Mouse (Mus musculus) forebrain, embryonic 14.5 days (tissue): ENCODE measurements around the gene Serpine1. TPM values are rescaled to one million over a fixed set of nuclear protein-coding genes. Genes with fewer than 3 reads are reported as not detected.

Experiments
- ATAC-seq: fragments of 200-750 bp; cut with Nextera tagmentation; 2 replicates; pipeline ENCODE4 v1.8.0; 2017; ENCODE audit warnings: mild to moderate bottlenecking, moderate library complexity
- DNase-seq: peaks from one replicate; pipeline ENCODE4 v3.0.0-alpha.2; 2015; ENCODE audit warnings: low spot score
- H3K27ac ChIP-seq: fragments of 300-500 bp; sonication (generic); 2 replicates; pipeline ENCODE4 v1.5.1; 2014; ENCODE audit warnings: low read depth, mild to moderate bottlenecking, control low read depth, low read length, moderate library complexity
- H3K27me3 ChIP-seq: fragments of 300-500 bp; sonication (generic); replicated peaks from 2 replicates; pipeline ENCODE4 v1.6.1; 2014; ENCODE audit warnings: low read length, control low read depth, mixed read lengths; ENCODE audit not compliant: control insufficient read depth, insufficient read depth
- H3K36me3 ChIP-seq: fragments of 300-500 bp; sonication (generic); 2 replicates; pipeline ENCODE4 v1.6.1; 2014; ENCODE audit warnings: low read length, control low read depth; ENCODE audit not compliant: control insufficient read depth, insufficient read depth
- H3K4me1 ChIP-seq: fragments of 300-500 bp; sonication (generic); 2 replicates; pipeline ENCODE4 v1.6.1; 2014; ENCODE audit warnings: antibody characterized with exemption, low read length, control low read depth; ENCODE audit not compliant: control insufficient read depth, insufficient read depth
- H3K4me2 ChIP-seq: fragments of 300-500 bp; sonication (generic); 2 replicates; pipeline ENCODE4 v1.6.1; 2014; ENCODE audit warnings: mild to moderate bottlenecking, control low read depth, low read length
- H3K4me3 ChIP-seq: fragments of 300-500 bp; sonication (generic); 2 replicates; pipeline ENCODE4 v1.5.1; 2014; ENCODE audit warnings: low read depth, low read length, control low read depth
- H3K9ac ChIP-seq: fragments of 300-500 bp; sonication (generic); 2 replicates; pipeline ENCODE4 v1.6.1; 2014; ENCODE audit warnings: mild to moderate bottlenecking, low read length, control low read depth, moderate library complexity
- H3K9me3 ChIP-seq: fragments of 300-500 bp; sonication (generic); replicated peaks from 2 replicates; pipeline ENCODE4 v1.6.1; 2016; ENCODE audit warnings: low read length, control low read depth, mixed read lengths; ENCODE audit not compliant: control insufficient read depth
- WGBS: fragments of 180-500 bp; shearing (Covaris S2); extraction: QIAGEN DNeasy Blood & Tissue Kit; methylation state at CpG from one replicate; pipeline ENCODE4 v1.1.7; 2014; 5-methylcytosine and 5-hydroxymethylcytosine counted together
- polyA plus RNA-seq: library from polyadenylated mRNA; unstranded; fragments of >200 nt; fragmentation: Nextera tagmentation; extraction: Ambion mirVana; gene quantifications from 2 replicates; pipeline ENCODE4 v1.2.1, GENCODE M21; 2014

Gene Serpine1
- polyA plus RNA-seq, 1 experiment from 2014 or later: 0.28 TPM

DNA sequence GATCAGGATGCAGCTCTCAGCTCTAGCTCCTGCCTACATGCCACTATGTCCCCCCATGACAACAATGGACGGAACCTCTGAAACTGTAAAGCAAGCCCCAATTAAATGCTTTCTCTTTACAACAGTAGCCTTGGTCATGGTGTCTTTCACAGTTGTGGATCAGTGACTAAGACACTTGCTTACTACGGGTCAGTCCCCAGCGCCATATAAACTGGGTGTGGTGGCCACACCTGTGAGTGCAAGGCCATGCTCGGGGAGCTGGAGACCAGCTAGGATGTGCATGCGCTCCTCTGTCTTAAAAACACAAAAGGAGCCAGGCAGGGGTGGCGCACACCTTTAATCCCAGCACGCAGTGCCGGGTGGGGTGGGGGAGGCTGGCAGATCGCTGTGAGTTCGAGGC lies 32.6 kb downstream of the Serpine1 start:
- Histone ChIP-seq H3K36me3 (peaks cover 75% of the 10 kb centered on the region), H3K4me1 (no peaks in the 10 kb centered on the region), H3K4me3 (no peak overlapping the region), H3K27me3 (no peaks in the 10 kb centered on the region), H3K4me2 (no peak overlapping the region), H3K9me3 (no peaks in the 10 kb centered on the region), H3K9ac (no peak overlapping the region), H3K27ac (no peak overlapping the region)
- no peak for DNase-seq
- ATAC-seq: no peak
- 94% methylated on average over 10 of the region's 10 CpGs for WGBS

- Histone ChIP-seq H3K9me3 (no peaks in the 10 kb centered on the region), H3K4me3 (no peak overlapping the region), H3K4me2 (no peak overlapping the region), H3K27me3 (peaks cover 4% of the 10 kb centered on the region), H3K36me3 (peaks cover 61% of the 10 kb centered on the region), H3K9ac (no peak overlapping the region), H3K27ac (no peak overlapping the region), H3K4me1 (peaks cover 7% of the 10 kb centered on the region)
- ATAC-seq: no peak
- WGBS: 85% methylated on average over 13 of the region's 13 CpGs
- DNase-seq: no peak
Observed at GRCm38 (mm10) chr5:137036211-137036610, 35.9 kb downstream of the Serpine1 start.

DNA sequence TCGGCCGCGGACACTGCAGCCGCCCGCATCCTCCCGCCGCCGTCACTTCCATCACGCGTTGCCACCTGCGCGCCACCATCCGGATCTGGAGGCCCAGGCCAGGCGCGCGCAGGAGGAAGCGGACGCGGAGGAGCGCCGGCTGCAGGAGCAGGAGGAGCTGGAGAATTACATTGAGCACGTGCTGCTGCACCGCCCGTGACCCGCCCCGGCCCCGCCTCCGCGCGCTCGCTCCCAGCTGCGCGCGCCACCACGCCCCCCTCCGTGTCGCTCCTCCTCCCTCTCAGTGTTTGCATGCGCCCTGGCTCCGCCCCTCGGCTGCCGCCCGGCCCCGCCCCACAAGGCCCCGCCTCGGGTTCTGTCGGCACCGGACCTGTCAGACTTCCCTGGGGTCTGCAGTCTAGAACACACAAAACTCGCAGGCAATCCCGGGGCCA lies 39.4 kb downstream of the Serpine1 start:
- H3K4me3 ChIP-seq: peak overlapping the region; percentile 46
- WGBS: 1% methylated on average over 40 of the region's 49 CpGs
- H3K27me3 ChIP-seq: peaks cover 30% of the 10 kb centered on the region
- peak; percentile 79 for ATAC-seq
- H3K9me3 ChIP-seq: no peaks in the 10 kb centered on the region
- H3K4me1 ChIP-seq: peaks cover 15% of the 10 kb centered on the region
- H3K27ac ChIP-seq: no peak overlapping the region
- H3K9ac ChIP-seq: peak overlapping the region; percentile 57
- H3K4me2 ChIP-seq: peak overlapping the region; percentile 97
- H3K36me3 ChIP-seq: peaks cover 30% of the 10 kb centered on the region
- peak; percentile 89 for DNase-seq

GRCm38 (mm10) chr5:137032033-137032421 lies 40.0 kb downstream of the Serpine1 start:
- H3K27ac ChIP-seq: no peak overlapping the region
- peak overlapping the region; percentile 57 for H3K9ac ChIP-seq
- WGBS: 1% methylated on average over 33 of the region's 33 CpGs
- H3K4me2 ChIP-seq: peak overlapping the region; percentile 97
- H3K4me3 ChIP-seq: peak overlapping the region; percentile 46
- H3K4me1 ChIP-seq: peaks cover 15% of the 10 kb centered on the region
- ATAC-seq: peak; percentile 0; the same call in 1 of the 2 replicates
- H3K36me3 ChIP-seq: peaks cover 23% of the 10 kb centered on the region
- DNase-seq: peak; percentile 33
- H3K9me3 ChIP-seq: no peaks in the 10 kb centered on the region
- peaks cover 32% of the 10 kb centered on the region for H3K27me3 ChIP-seq

- no peak overlapping the region for H3K27ac ChIP-seq
Observed at GRCm38 (mm10) chr5:137031076-137032032, 40.7 kb downstream of the Serpine1 start.

GRCm38 (mm10) chr5:137030416-137030810 lies 41.7 kb downstream of the Serpine1 start:
- peaks cover 49% of the 10 kb centered on the region for H3K27me3 ChIP-seq
- no peak for DNase-seq

More at GRCm38 (mm10) chr5:137031076-137032032, 40.7 kb downstream of the Serpine1 start:
- Histone ChIP-seq H3K4me2 (peak overlapping the region; percentile 97), H3K27me3 (peaks cover 39% of the 10 kb centered on the region), H3K9me3 (no peaks in the 10 kb centered on the region), H3K4me3 (peak overlapping the region; percentile 46), H3K9ac (peak overlapping the region; percentile 57), H3K4me1 (peaks cover 15% of the 10 kb centered on the region), H3K36me3 (peaks cover 17% of the 10 kb centered on the region)
- no peak for ATAC-seq
- DNase-seq: no peak
- WGBS: under 1% methylated on average over 78 of the region's 78 CpGs

DNA sequence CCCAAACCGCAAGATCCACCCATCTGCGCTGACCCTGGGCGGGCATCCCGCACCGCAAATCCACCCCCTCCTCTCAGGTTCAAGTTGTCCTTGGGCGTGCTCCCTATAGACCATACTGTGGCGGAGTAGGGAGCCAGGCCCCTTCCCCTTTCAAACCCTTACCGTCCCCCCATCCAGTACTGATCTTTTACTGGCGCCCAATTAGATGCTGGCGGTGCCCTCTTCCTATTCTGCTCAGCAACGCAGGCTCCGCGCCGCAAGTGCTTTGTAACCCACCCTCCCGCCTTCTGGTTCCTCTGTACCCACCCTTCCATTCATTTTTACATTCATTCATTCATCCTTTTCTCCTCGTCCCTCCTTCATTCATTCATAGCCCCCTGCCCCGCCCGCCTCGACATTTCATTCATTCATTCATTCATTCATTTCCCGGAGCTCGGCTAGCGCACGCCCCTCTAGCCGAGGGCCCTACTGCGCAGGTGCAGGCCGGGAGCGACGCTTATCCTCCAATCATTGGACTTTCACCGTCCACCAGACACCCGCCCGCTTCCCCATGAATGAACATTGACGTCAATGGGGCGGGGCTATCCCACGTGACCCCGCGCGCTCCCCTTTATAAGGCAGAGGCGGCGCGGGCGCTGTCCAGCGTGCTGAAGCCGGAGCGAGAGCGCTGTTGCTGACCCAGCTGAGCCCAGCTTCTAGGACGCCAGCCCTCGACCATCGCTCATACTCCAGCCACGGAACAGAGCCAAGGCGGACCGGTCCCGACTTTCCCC lies 42.2 kb downstream of the Serpine1 start:
- Histone ChIP-seq H3K4me3 (peak overlapping the region; percentile 46), H3K9me3 (no peaks in the 10 kb centered on the region), H3K4me2 (peak overlapping the region; percentile 97), H3K27me3 (peaks cover 50% of the 10 kb centered on the region), H3K27ac (no peak overlapping the region), H3K4me1 (peaks cover 15% of the 10 kb centered on the region), H3K36me3 (peaks cover 4% of the 10 kb centered on the region; the same call in 1 of the 2 replicates), H3K9ac (peak overlapping the region; percentile 52)
- peak; percentile 98 for DNase-seq
- peak; percentile 79 for ATAC-seq
- under 1% methylated on average over 52 of the region's 52 CpGs for WGBS

More at GRCm38 (mm10) chr5:137030416-137030810, 41.7 kb downstream of the Serpine1 start:
- Histone ChIP-seq H3K4me1 (peaks cover 15% of the 10 kb centered on the region), H3K9ac (peak overlapping the region; percentile 57), H3K27ac (no peak overlapping the region), H3K4me3 (peak overlapping the region; percentile 46), H3K9me3 (no peaks in the 10 kb centered on the region), H3K36me3 (peaks cover 10% of the 10 kb centered on the region; the same call in 1 of the 2 replicates), H3K4me2 (peak overlapping the region; percentile 97)
- no peak for ATAC-seq
- WGBS: 8% methylated on average over 22 of the region's 22 CpGs

DNA sequence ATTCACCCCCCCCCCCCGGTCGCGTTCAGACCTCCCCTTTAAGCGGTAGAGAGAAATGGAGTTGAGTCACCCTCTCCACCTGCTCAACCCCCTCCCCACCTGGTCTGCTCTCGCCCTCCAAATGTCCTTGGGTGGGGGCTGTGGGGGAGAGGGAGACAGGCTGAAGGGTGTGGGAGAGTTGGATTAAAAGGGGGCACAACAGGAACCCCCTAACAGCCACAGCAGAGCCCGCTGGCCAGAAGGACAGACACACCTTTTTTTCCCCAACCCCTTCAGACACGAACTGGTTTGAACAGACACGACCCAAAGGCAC lies 42.8 kb downstream of the Serpine1 start:
- ATAC-seq: no peak
- no peak for DNase-seq
- peak overlapping the region; percentile 97 for H3K4me2 ChIP-seq
- peak overlapping the region; percentile 46 for H3K4me3 ChIP-seq
- 1% methylated on average over 8 of the region's 8 CpGs for WGBS
- H3K9me3 ChIP-seq: no peaks in the 10 kb centered on the region
- peaks cover 55% of the 10 kb centered on the region for H3K27me3 ChIP-seq
- H3K27ac ChIP-seq: no peak overlapping the region
- peaks cover under 1% of the 10 kb centered on the region; the same call in 1 of the 2 replicates for H3K36me3 ChIP-seq
- H3K9ac ChIP-seq: peak overlapping the region; percentile 52; the same call in 1 of the 2 replicates
- H3K4me1 ChIP-seq: peaks cover 15% of the 10 kb centered on the region
